Mouse (Mus musculus) ES-Bruce4 (cell line): ENCODE measurements around the gene Mxra8.

Experiments used
- CTCF ChIP-seq: IDR thresholded peaks from one replicate; pipeline ENCODE4 v1.8.1; 2011; ENCODE audit warnings: low read depth, low read length
- EP300 ChIP-seq: IDR thresholded peaks from 2 replicates; pipeline ENCODE4 v1.6.1; 2011; ENCODE audit warnings: low read depth, low read length; ENCODE audit not compliant: insufficient read depth
- POLR2A ChIP-seq: IDR thresholded peaks from one replicate; pipeline ENCODE4 v1.8.1; 2011; ENCODE audit warnings: low read length; ENCODE audit not compliant: insufficient read depth

DNA sequence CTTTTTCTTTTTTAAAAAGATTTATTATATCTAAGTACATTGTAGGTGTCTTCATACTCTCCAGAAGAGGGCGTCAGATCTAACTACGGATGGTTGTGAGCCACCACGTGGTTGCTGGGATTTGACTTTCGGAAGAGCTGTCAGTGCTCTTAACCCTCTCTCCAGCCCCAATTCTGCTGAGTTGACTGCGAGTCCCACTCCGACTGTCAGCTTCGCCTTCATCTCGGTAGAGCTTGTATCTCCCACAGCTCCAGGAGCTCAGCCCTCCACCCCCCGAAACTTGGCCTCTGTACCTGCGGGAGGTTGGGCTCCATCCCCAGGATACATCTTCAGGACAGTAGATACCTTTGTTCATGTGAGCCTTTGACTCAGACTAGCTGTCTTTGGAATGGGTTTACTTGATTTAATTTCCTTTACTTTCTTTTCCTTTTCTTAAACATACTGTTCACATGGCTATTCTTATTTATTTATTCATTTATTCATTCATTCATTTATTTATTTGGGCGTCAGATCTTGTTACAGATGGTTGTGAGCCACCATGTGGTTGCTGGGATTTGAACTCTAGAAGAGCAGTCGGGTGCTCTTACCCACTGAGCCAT lies 36.6 kb upstream of the Mxra8 start, which contains the start of gene Mrpl20:
- peak; percentile 10 for TF ChIP-seq CTCF
- TF ChIP-seq EP300: no peak
- no peak for TF ChIP-seq POLR2A
